Mouse (Mus musculus) olfactory bulb, adult 2 months (tissue): ENCODE results near the gene Adh6b. TPM values are rescaled to one million over a fixed set of nuclear protein-coding genes. Genes with fewer than 3 reads are reported as not detected.

ENCODE experiments used
- H3K27ac ChIP-seq: fragments of 200-500 bp; 2 replicates; pipeline ENCODE4 v1.5.1; 2012; ENCODE audit warnings: low read depth, low read length; ENCODE audit not compliant: insufficient read depth
- H3K4me1 ChIP-seq: fragments of 200-500 bp; 2 replicates; pipeline ENCODE4 v1.6.1; 2012; ENCODE audit warnings: low read length; ENCODE audit not compliant: control insufficient read depth, insufficient read depth
- H3K4me3 ChIP-seq: fragments of 200-500 bp; 2 replicates; pipeline ENCODE4 v1.5.1; 2012; ENCODE audit warnings: mild to moderate bottlenecking, low read depth, low read length, moderate library complexity; ENCODE audit not compliant: insufficient read depth
- CTCF ChIP-seq: fragments of 200-500 bp; IDR thresholded peaks from 2 replicates; pipeline ENCODE4 v1.5.1; 2012; ENCODE audit warnings: low read depth, mild to moderate bottlenecking, low read length, moderate library complexity; ENCODE audit not compliant: insufficient read depth
- POLR2A ChIP-seq: fragments of 200-500 bp; IDR thresholded peaks from 2 replicates; pipeline ENCODE4 v1.6.1; 2012; ENCODE audit warnings: mild to moderate bottlenecking, low read depth, low read length, moderate library complexity; ENCODE audit not compliant: insufficient read depth
- WGBS: fragments of 180-500 bp; shearing (Covaris S2); methylation state at CpG from one replicate; pipeline ENCODE4 v1.1.7; 2018; 5-methylcytosine and 5-hydroxymethylcytosine counted together
- polyA plus RNA-seq: library from polyadenylated mRNA; stranded (reverse); fragments of >200 nt; gene quantifications from 2 replicates; pipeline ENCODE4 v1.2.4, GENCODE M21; 2012; ENCODE audit warnings: low replicate concordance; ENCODE audit not compliant: missing spikeins, insufficient read depth, insufficient read length

Gene Adh6b
- polyA plus RNA-seq, 1 experiment, result not detected

GRCm38 (mm10) chr3:138311015-138311414, 30.6 kb upstream of the Adh6b start:
- TF ChIP-seq CTCF (no peak), POLR2A (no peak)
- no peaks in the 10 kb centered on the region for H3K4me1 ChIP-seq
- no peak overlapping the region for H3K27ac ChIP-seq
- no peak overlapping the region for H3K4me3 ChIP-seq
- WGBS, result 89% methylated on average over 6 of the region's 6 CpGs

- 81% methylated on average over 5 of the region's 5 CpGs for WGBS
- no peak for TF ChIP-seq CTCF
- TF ChIP-seq POLR2A, result no peak
- H3K4me1 ChIP-seq, result no peaks in the 10 kb centered on the region
Observed at GRCm38 (mm10) chr3:138312965-138313364, 28.6 kb upstream of the Adh6b start, which contains the start of gene Adh6a. Gene Adh6a, plus strand, starts transcription at chr3:138313286.

GRCm38 (mm10) chr3:138316908-138317472, 24.6 kb upstream of the Adh6b start:
- 87% methylated on average over 2 of the region's 2 CpGs for WGBS
- Histone ChIP-seq H3K4me3 (no peak overlapping the region), H3K4me1 (no peaks in the 10 kb centered on the region), H3K27ac (no peak overlapping the region)
- TF ChIP-seq POLR2A, result no peak
- no peak for TF ChIP-seq CTCF

More at GRCm38 (mm10) chr3:138312965-138313364, 28.6 kb upstream of the Adh6b start, which contains the start of gene Adh6a:
- no peak within 1 kb of the TSS for H3K4me3 ChIP-seq
- no peak within 1 kb of the TSS for H3K27ac ChIP-seq

GRCm38 (mm10) chr3:138325001-138325400, 16.6 kb upstream of the Adh6b start:
- WGBS, result 93% methylated on average over 17 of the region's 17 CpGs
- Histone ChIP-seq H3K4me1 (no peaks in the 10 kb centered on the region), H3K4me3 (no peak overlapping the region), H3K27ac (no peak overlapping the region)
- TF ChIP-seq CTCF (no peak), POLR2A (no peak)

- 91% methylated on average over 6 of the region's 6 CpGs for WGBS
- H3K27ac ChIP-seq, result no peak overlapping the region
- no peaks in the 10 kb centered on the region for H3K4me1 ChIP-seq
- H3K4me3 ChIP-seq, result no peak overlapping the region
- TF ChIP-seq POLR2A, result no peak
- no peak for TF ChIP-seq CTCF
Observed at GRCm38 (mm10) chr3:138325466-138325865, 16.1 kb upstream of the Adh6b start.

GRCm38 (mm10) chr3:138333910-138334309, 7.7 kb upstream of the Adh6b start:
- 93% methylated on average over 8 of the region's 8 CpGs for WGBS
- H3K27ac ChIP-seq, result no peak overlapping the region
- no peak for TF ChIP-seq POLR2A
- TF ChIP-seq CTCF, result no peak
- no peaks in the 10 kb centered on the region for H3K4me1 ChIP-seq
- H3K4me3 ChIP-seq, result no peak overlapping the region

- no peak overlapping the region for H3K4me3 ChIP-seq
- H3K4me1 ChIP-seq, result no peaks in the 10 kb centered on the region
Observed at GRCm38 (mm10) chr3:138334320-138334719, 7.3 kb upstream of the Adh6b start.

GRCm38 (mm10) chr3:138335566-138335965, 6.0 kb upstream of the Adh6b start:
- WGBS, result 96% methylated on average over 1 of the region's 1 CpGs
- H3K4me1 ChIP-seq, result no peaks in the 10 kb centered on the region
- no peak for TF ChIP-seq POLR2A
- TF ChIP-seq CTCF, result no peak
- no peak overlapping the region for H3K27ac ChIP-seq
- H3K4me3 ChIP-seq, result no peak overlapping the region

More at GRCm38 (mm10) chr3:138334320-138334719, 7.3 kb upstream of the Adh6b start:
- no peak for TF ChIP-seq CTCF
- no peak for TF ChIP-seq POLR2A
- no peak overlapping the region for H3K27ac ChIP-seq
- WGBS, result 92% methylated on average over 4 of the region's 4 CpGs

- H3K4me1 ChIP-seq, result no peaks in the 10 kb centered on the region
- H3K4me3 ChIP-seq, result no peak overlapping the region
- H3K27ac ChIP-seq, result no peak overlapping the region
- WGBS, result 63% methylated on average over 3 of the region's 3 CpGs
- no peak for TF ChIP-seq POLR2A
- no peak for TF ChIP-seq CTCF
Observed at GRCm38 (mm10) chr3:138336104-138336754, 5.3 kb upstream of the Adh6b start.

GRCm38 (mm10) chr3:138347041-138347440, 5.5 kb downstream of the Adh6b start:
- TF ChIP-seq POLR2A (no peak), CTCF (no peak)
- 74% methylated on average over 3 of the region's 3 CpGs for WGBS
- Histone ChIP-seq H3K27ac (no peak overlapping the region), H3K4me3 (no peak overlapping the region), H3K4me1 (no peaks in the 10 kb centered on the region)
